Mouse (Mus musculus) Muller cell, postnatal 12 days (primary cell): ENCODE data around the gene Clic4.

Experiments used
- DNase-seq: peaks from one replicate; pipeline ENCODE4 v3.0.0-alpha.2; 2015; ENCODE audit errors: inconsistent ontology term

The Clic4 gene

GRCm38 (mm10) chr4:135257881-135258476 is 14.6 kb downstream of the Clic4 start:
- DNase-seq, result no peak

GRCm38 (mm10) chr4:135256536-135257450 is 15.8 kb downstream of the Clic4 start:
- no peak for DNase-seq

GRCm38 (mm10) chr4:135254770-135255169 is 17.8 kb downstream of the Clic4 start:
- DNase-seq, result peak; percentile 47

- DNase-seq, result peak; percentile 64
Observed at GRCm38 (mm10) chr4:135254321-135254720, 18.3 kb downstream of the Clic4 start.

GRCm38 (mm10) chr4:135253239-135254039 is 19.2 kb downstream of the Clic4 start:
- DNase-seq, result no peak

GRCm38 (mm10) chr4:135251801-135252200 is 20.8 kb downstream of the Clic4 start:
- no peak for DNase-seq

GRCm38 (mm10) chr4:135248250-135249018 is 24.2 kb downstream of the Clic4 start:
- no peak for DNase-seq

GRCm38 (mm10) chr4:135246866-135247756 is 25.5 kb downstream of the Clic4 start:
- DNase-seq, result no peak

- no peak for DNase-seq
Observed at GRCm38 (mm10) chr4:135246444-135246843, 26.2 kb downstream of the Clic4 start.

- no peak for DNase-seq
Observed at GRCm38 (mm10) chr4:135245841-135246240, 26.8 kb downstream of the Clic4 start.

GRCm38 (mm10) chr4:135244335-135244734 is 28.3 kb downstream of the Clic4 start:
- DNase-seq, result no peak

GRCm38 (mm10) chr4:135242913-135243541 is 29.6 kb downstream of the Clic4 start:
- no peak for DNase-seq

GRCm38 (mm10) chr4:135242383-135242782 is 30.2 kb downstream of the Clic4 start:
- DNase-seq, result no peak

GRCm38 (mm10) chr4:135241669-135242068 is 30.9 kb downstream of the Clic4 start:
- no peak for DNase-seq

GRCm38 (mm10) chr4:135241106-135241505 is 31.5 kb downstream of the Clic4 start:
- DNase-seq, result no peak

- no peak for DNase-seq
Observed at GRCm38 (mm10) chr4:135240329-135240728, 32.3 kb downstream of the Clic4 start.

- DNase-seq, result no peak
Observed at GRCm38 (mm10) chr4:135238706-135239510, 33.7 kb downstream of the Clic4 start.

GRCm38 (mm10) chr4:135236658-135237057 is 36.0 kb downstream of the Clic4 start:
- no peak for DNase-seq

GRCm38 (mm10) chr4:135235546-135235945 is 37.1 kb downstream of the Clic4 start:
- DNase-seq, result no peak
